Mouse (Mus musculus) hindbrain, embryonic 16.5 days (tissue): ENCODE data around the gene Tcp11. TPM values are rescaled to one million over a fixed set of nuclear protein-coding genes. Genes with fewer than 3 reads are reported as not detected.
A peak's percentile ranks its signal among the peaks of the same experiment; 100 is the strongest.

Source experiments
- ATAC-seq: fragments of 200-750 bp; cut with Nextera tagmentation; 2 replicates; pipeline ENCODE4 v1.8.0; 2017; ENCODE audit warnings: moderate TSS enrichment, moderate library complexity
- H3K27ac ChIP-seq: fragments of 300-500 bp; sonication (generic); 2 replicates; pipeline ENCODE4 v1.5.1; 2014; ENCODE audit warnings: low read depth, mild to moderate bottlenecking, control low read depth, low read length, moderate library complexity
- H3K27me3 ChIP-seq: fragments of 300-500 bp; sonication (generic); replicated peaks from 2 replicates; pipeline ENCODE4 v1.6.1; 2014; ENCODE audit warnings: low read length; ENCODE audit not compliant: control insufficient read depth, insufficient read depth
- H3K36me3 ChIP-seq: fragments of 300-500 bp; sonication (generic); 2 replicates; pipeline ENCODE4 v1.6.1; 2014; ENCODE audit warnings: mild to moderate bottlenecking, low read length, moderate library complexity, mixed read lengths; ENCODE audit not compliant: control insufficient read depth, insufficient read depth
- H3K4me1 ChIP-seq: fragments of 300-500 bp; sonication (generic); 2 replicates; pipeline ENCODE4 v1.6.1; 2014; ENCODE audit warnings: low read depth, low read length; ENCODE audit not compliant: control insufficient read depth, insufficient read depth
- H3K4me2 ChIP-seq: fragments of 300-500 bp; sonication (generic); 2 replicates; pipeline ENCODE4 v1.6.1; 2014; ENCODE audit warnings: mild to moderate bottlenecking, low read length, control low read depth, moderate library complexity
- H3K4me3 ChIP-seq: fragments of 300-500 bp; sonication (generic); 2 replicates; pipeline ENCODE4 v1.5.1; 2014; ENCODE audit warnings: mild to moderate bottlenecking, low read length, control low read depth, moderate library complexity
- H3K9ac ChIP-seq: fragments of 300-500 bp; sonication (generic); 2 replicates; pipeline ENCODE4 v1.6.1; 2014; ENCODE audit warnings: low read depth, mild to moderate bottlenecking, control low read depth, low read length, moderate library complexity
- H3K9me3 ChIP-seq: fragments of 300-500 bp; sonication (generic); 2 replicates; pipeline ENCODE4 v1.6.1; 2014; ENCODE audit warnings: mild to moderate bottlenecking, low read length, moderate library complexity; ENCODE audit not compliant: control insufficient read depth
- WGBS: fragments of 180-500 bp; shearing (Covaris S2); extraction: QIAGEN DNeasy Blood & Tissue Kit; methylation state at CpG from one replicate; pipeline ENCODE4 v1.1.7; 2014; 5-methylcytosine and 5-hydroxymethylcytosine counted together
- polyA plus RNA-seq: library from polyadenylated mRNA; unstranded; fragments of >200 nt; fragmentation: Nextera tagmentation; extraction: Ambion mirVana; gene quantifications from 2 replicates; pipeline ENCODE4 v1.2.1, GENCODE M21; 2015

Gene Tcp11
- polyA plus RNA-seq, 1 experiment from 2014 or later = 1.6 TPM

DNA sequence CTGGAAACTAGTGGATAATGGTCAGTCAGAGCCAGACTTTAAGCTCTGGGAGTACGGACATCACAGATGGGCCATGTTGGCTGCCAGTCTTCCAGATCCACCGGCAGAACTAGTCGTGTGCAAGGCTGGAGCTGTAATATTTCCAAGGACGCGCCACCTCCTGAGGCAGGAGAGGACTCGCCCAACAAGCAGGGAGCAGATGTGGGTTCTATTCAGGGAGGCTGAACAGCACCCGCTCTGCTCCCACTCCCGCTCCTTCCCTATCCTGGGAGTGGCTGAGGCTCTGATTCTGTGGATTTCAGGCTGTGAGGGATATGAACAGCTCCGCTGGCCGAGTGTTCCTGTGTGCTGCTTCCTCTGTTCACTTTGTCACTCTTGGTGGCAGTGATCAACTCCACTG, 50.0 kb downstream of the Tcp11 start:
- WGBS = 79% methylated on average over 10 of the region's 10 CpGs
- H3K36me3 ChIP-seq = no peaks in the 10 kb centered on the region
- ATAC-seq = no peak

DNA sequence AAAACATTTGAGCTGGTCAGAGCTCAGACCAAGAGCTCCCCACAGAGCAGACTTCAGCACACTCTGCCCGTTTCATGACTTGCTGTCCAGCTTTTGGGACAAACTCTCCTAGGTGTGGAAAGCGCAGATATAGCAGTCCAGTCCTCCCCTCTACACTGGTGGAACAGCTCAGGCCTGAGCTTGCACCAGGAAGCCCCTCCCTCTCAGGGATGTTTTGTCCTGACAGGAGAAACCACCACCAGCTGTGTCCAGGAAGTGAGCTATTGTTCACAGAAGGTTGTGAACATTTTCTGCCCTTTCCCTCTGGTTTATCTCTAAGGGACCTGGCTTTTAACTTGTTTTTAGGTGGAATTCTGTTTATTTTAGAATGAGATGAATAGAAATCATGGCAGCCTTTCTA, 51.1 kb downstream of the Tcp11 start:
- 73% methylated on average over 2 of the region's 2 CpGs for WGBS
- H3K9ac ChIP-seq = no peak overlapping the region
- no peaks in the 10 kb centered on the region for H3K36me3 ChIP-seq
- peaks cover 30% of the 10 kb centered on the region for H3K4me1 ChIP-seq
- no peak overlapping the region for H3K27ac ChIP-seq
- H3K4me3 ChIP-seq = no peak overlapping the region
- H3K27me3 ChIP-seq = no peaks in the 10 kb centered on the region
- ATAC-seq = no peak
- H3K9me3 ChIP-seq = no peaks in the 10 kb centered on the region
- no peak overlapping the region for H3K4me2 ChIP-seq

More for the DNA sequence above, 50.0 kb downstream of the Tcp11 start:
- Histone ChIP-seq H3K4me2 (no peak overlapping the region), H3K4me1 (peaks cover 28% of the 10 kb centered on the region), H3K9me3 (no peaks in the 10 kb centered on the region), H3K27me3 (no peaks in the 10 kb centered on the region), H3K4me3 (no peak overlapping the region), H3K9ac (no peak overlapping the region), H3K27ac (no peak overlapping the region)

DNA sequence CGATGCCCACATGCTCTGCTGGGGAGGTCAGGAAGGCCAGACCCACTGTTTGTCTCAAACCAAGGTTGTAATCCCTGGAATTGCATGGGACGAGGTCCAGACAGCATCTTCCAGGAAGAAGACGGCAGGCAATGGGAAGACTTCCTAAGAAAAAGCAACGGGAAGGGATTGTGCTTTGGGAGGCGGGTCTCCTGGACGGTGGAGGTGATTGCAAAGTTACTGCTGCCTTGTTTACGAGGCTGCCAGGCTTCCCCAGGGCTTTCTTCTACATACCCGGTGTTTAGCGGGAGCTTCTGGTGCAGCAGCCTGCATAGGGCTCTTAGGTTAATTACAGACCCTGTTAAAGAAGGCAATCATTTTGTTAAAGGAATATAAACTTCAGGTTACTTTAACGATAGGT, 52.2 kb downstream of the Tcp11 start:
- Histone ChIP-seq H3K27ac (no peak overlapping the region), H3K9ac (no peak overlapping the region), H3K4me2 (no peak overlapping the region), H3K36me3 (no peaks in the 10 kb centered on the region), H3K4me1 (peaks cover 30% of the 10 kb centered on the region), H3K27me3 (no peaks in the 10 kb centered on the region), H3K4me3 (no peak overlapping the region), H3K9me3 (no peaks in the 10 kb centered on the region)
- ATAC-seq = no peak
- WGBS = 63% methylated on average over 10 of the region's 10 CpGs

DNA sequence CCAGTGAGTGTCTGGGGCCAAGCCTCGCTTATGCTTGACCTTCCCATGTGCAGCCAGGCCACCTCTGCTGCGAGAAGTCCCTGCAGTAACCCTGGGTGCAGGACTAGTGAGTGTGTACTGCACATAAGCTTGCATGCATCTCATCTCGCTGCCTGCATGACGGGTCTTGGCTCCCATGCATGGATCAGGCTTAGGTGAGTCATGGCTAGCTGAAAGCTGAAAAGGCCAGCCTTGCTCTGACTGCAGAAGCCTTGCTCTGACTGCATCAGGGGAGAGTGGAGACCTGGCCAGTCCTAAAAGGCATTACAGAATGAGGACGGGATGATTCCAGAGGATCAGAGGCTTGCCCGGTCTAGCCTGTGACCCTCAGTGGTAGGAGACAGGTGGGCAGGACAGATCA, 53.2 kb downstream of the Tcp11 start:
- H3K4me3 ChIP-seq = no peak overlapping the region
- no peak overlapping the region for H3K27ac ChIP-seq
- H3K9ac ChIP-seq = no peak overlapping the region
- H3K27me3 ChIP-seq = no peaks in the 10 kb centered on the region
- H3K9me3 ChIP-seq = no peaks in the 10 kb centered on the region
- no peaks in the 10 kb centered on the region for H3K36me3 ChIP-seq
- no peak for ATAC-seq
- peaks cover 30% of the 10 kb centered on the region for H3K4me1 ChIP-seq
- 93% methylated on average over 6 of the region's 6 CpGs for WGBS
- no peak overlapping the region for H3K4me2 ChIP-seq

DNA sequence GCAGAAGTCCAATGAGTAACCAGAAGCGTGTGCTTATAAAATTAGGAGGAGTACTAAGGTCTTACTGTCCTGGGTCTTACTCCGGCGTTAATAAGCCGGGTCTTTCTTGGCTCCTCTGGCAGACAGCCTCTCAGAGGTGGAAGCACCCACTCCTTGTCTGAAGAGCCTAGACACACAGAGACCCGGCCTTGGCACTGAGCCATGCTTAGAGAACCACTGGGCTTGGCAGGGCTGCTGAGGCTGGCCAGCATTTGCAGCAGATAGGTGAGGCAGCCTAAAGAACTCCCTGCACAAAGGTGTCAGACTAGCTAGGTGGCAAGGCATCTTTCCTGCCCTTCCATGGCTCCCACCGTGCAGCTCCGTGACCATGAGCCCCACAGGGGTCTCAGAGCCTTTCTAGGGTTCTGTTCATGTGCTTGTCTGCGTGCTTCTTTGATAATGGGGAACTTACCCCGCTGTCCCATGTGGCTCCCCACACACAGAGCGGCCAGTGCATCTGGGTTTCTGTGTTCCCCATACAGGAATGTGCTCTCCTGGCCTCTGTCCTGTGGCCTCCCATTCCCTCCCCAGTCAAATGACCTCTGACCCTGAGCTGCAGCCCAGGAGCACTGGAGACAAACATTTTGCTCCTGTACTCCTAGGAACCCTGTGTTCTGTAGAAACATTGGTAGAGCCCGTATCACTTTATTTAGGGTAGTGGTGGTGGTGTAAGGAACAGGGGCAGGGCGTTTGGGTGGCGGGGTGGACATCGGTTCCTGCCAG, 54.1 kb downstream of the Tcp11 start:
- H3K4me3 ChIP-seq = no peak overlapping the region
- H3K4me2 ChIP-seq = no peak overlapping the region
- peak; percentile 49; the same call in 1 of the 2 replicates for ATAC-seq
- H3K27ac ChIP-seq = peak overlapping the region; percentile 55; the same call in 1 of the 2 replicates
- no peaks in the 10 kb centered on the region for H3K36me3 ChIP-seq
- 76% methylated on average over 14 of the region's 14 CpGs for WGBS
- H3K9ac ChIP-seq = no peak overlapping the region
- H3K9me3 ChIP-seq = no peaks in the 10 kb centered on the region
- peaks cover 27% of the 10 kb centered on the region for H3K4me1 ChIP-seq
- H3K27me3 ChIP-seq = no peaks in the 10 kb centered on the region

DNA sequence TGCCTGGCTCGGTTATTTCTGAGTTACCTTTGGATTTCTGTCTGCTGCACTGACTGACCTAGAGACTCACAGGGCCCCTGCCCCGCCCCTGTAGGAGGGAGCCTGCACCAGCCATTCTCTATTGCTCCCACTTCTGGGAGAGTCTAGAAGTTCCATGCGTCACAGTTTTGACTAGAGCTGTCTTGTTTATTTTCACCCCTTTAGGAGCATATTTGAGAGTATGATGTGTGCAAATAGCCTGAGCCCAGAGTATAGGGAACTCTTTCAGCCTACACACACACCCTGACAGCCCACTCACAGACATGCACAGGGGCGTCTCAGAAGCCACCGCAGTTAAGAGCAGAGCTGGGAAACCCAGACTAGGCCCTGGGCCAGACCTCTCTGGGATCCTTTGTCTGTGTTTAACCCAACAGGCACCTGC, 54.9 kb downstream of the Tcp11 start:
- no peak overlapping the region for H3K4me2 ChIP-seq
- 52% methylated on average over 5 of the region's 5 CpGs for WGBS
- H3K9ac ChIP-seq = no peak overlapping the region
- ATAC-seq = 0 out of 2 replicates have a peak, but pooled peaks have one; percentile 31
- H3K27ac ChIP-seq = peak overlapping the region; percentile 55; the same call in 1 of the 2 replicates
- no peak overlapping the region for H3K4me3 ChIP-seq
- H3K4me1 ChIP-seq = peaks cover 27% of the 10 kb centered on the region
- H3K36me3 ChIP-seq = no peaks in the 10 kb centered on the region
- H3K27me3 ChIP-seq = no peaks in the 10 kb centered on the region
- no peaks in the 10 kb centered on the region for H3K9me3 ChIP-seq

DNA sequence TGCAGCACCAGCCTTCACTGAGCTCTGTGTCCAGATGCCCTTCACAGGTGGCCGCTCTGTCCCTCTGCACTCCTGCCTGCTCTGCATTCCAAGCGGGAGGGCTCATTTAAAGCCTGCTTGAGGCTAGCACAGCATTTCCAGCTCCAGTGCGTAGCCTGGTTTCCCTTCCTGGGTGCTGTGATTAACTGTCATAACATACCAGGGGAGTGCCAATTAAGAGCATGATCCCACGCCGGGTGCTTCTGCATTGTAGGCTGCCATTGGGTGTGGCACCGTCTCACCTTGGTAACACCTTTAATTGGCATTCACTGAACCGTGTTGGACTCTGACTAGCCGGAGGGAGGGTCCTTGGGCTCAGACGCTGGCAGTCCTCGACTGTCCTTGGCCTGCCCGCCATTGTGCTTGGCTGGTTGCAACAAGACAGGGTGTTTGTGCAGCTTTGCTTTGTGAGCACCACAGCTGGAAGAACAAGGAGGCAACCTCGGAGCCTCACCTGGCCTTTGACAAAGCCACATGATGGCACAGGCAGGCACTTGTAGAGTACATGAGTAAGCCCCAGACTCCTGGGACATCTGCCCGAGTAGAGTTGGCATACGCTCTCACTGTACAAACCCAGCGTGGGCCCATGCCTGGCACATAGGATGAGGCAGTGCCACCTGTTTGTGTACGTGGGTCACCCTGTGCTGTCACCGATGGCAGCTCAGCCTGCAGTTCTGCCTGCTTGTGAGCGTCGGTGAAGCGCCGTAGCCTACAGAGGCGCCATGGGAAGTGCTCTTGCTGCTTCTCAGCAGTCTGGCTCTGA, 57.4 kb downstream of the Tcp11 start:
- no peaks in the 10 kb centered on the region for H3K27me3 ChIP-seq
- no peak overlapping the region for H3K4me2 ChIP-seq
- peak overlapping the region; percentile 50; the same call in 1 of the 2 replicates for H3K27ac ChIP-seq
- no peak overlapping the region for H3K4me3 ChIP-seq
- no peak for ATAC-seq
- H3K9me3 ChIP-seq = no peaks in the 10 kb centered on the region
- H3K4me1 ChIP-seq = peaks cover 34% of the 10 kb centered on the region
- no peak overlapping the region for H3K9ac ChIP-seq
- no peaks in the 10 kb centered on the region for H3K36me3 ChIP-seq
- WGBS = 78% methylated on average over 22 of the region's 22 CpGs

DNA sequence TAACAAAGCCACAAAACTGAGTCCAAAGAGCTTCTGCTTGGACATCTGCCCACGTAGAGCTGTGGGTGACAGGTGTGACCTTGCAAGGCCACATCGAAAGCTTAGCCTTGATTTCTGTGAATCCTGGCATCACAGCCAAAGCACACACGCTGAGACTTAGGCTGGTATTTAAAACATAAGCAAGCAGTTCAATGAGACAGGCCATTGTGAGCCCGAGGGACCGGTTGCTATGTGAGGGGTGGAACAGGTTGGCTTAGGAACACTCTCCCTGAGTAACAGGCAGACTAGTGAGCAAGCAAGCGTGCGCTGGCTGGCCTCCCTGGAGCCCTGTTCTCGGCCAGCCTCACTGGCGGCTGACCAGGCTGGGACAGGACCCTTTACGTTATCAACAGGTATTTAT, 58.5 kb downstream of the Tcp11 start:
- Histone ChIP-seq H3K27ac (peak overlapping the region; percentile 26; the same call in 1 of the 2 replicates), H3K36me3 (no peaks in the 10 kb centered on the region), H3K4me2 (no peak overlapping the region), H3K4me3 (no peak overlapping the region), H3K9me3 (no peaks in the 10 kb centered on the region), H3K9ac (no peak overlapping the region), H3K4me1 (peaks cover 34% of the 10 kb centered on the region), H3K27me3 (no peaks in the 10 kb centered on the region)
- no peak; the same call in 1 of the 2 replicates for ATAC-seq
- WGBS = 37% methylated on average over 10 of the region's 10 CpGs
